Mouse (Mus musculus) liver, embryonic 15.5 days (tissue): ENCODE results near the gene Fam221a. TPM values are rescaled to one million over a fixed set of nuclear protein-coding genes. Genes with fewer than 3 reads are reported as not detected.
"Not testable (repeated sequence)": the region's sequence is repeated elsewhere in the genome, so short reads cannot be mapped to it uniquely, and the experiment has no call there.

ENCODE experiments used
- ATAC-seq: fragments of 200-750 bp; cut with Nextera tagmentation; 2 replicates; pipeline ENCODE4 v1.8.0; 2017; ENCODE audit warnings: moderate number of reproducible peaks, mild to moderate bottlenecking, moderate library complexity; ENCODE audit not compliant: insufficient read depth
- H3K27ac ChIP-seq: fragments of 300-500 bp; sonication (generic); replicated peaks from 2 replicates; pipeline ENCODE4 v1.5.1; 2015; ENCODE audit warnings: mild to moderate bottlenecking, inconsistent platforms
- H3K27me3 ChIP-seq: fragments of 300-500 bp; sonication (generic); 2 replicates; pipeline ENCODE4 v1.6.1; 2015; ENCODE audit warnings: mild to moderate bottlenecking, inconsistent platforms
- H3K36me3 ChIP-seq: fragments of 300-500 bp; sonication (generic); replicated peaks from 2 replicates; pipeline ENCODE4 v1.6.1; 2015; ENCODE audit warnings: moderate library complexity, mild to moderate bottlenecking, inconsistent platforms
- H3K4me1 ChIP-seq: fragments of 300-500 bp; sonication (generic); replicated peaks from 2 replicates; pipeline ENCODE4 v1.6.1; 2015; ENCODE audit warnings: inconsistent platforms
- H3K4me2 ChIP-seq: fragments of 300-500 bp; sonication (generic); 2 replicates; pipeline ENCODE4 v1.6.1; 2015; ENCODE audit warnings: moderate library complexity, mild to moderate bottlenecking, inconsistent platforms
- H3K4me3 ChIP-seq: fragments of 300-500 bp; sonication (generic); replicated peaks from 2 replicates; pipeline ENCODE4 v1.5.1; 2015; ENCODE audit warnings: mild to moderate bottlenecking, inconsistent platforms
- H3K9ac ChIP-seq: fragments of 300-500 bp; sonication (generic); 2 replicates; pipeline ENCODE4 v1.6.1; 2015; ENCODE audit warnings: moderate library complexity, mild to moderate bottlenecking, inconsistent platforms
- H3K9me3 ChIP-seq: fragments of 300-500 bp; sonication (generic); replicated peaks from 2 replicates; pipeline ENCODE4 v1.6.1; 2016; ENCODE audit warnings: inconsistent platforms
- WGBS: fragments of 180-500 bp; shearing (Covaris S2); methylation state at CpG from one replicate; pipeline ENCODE4 v1.1.7; 2015; ENCODE audit warnings: mixed read lengths; ENCODE audit not compliant: insufficient replicate concordance; 5-methylcytosine and 5-hydroxymethylcytosine counted together
- polyA plus RNA-seq: library from polyadenylated mRNA; unstranded; fragments of >200 nt; fragmentation: Nextera tagmentation; extraction: Ambion mirVana; gene quantifications from 2 replicates; pipeline ENCODE4 v1.2.1, GENCODE M21; 2015

Fam221a gene
- polyA plus RNA-seq, 1 experiment from 2014 or later: 2.1 TPM

DNA sequence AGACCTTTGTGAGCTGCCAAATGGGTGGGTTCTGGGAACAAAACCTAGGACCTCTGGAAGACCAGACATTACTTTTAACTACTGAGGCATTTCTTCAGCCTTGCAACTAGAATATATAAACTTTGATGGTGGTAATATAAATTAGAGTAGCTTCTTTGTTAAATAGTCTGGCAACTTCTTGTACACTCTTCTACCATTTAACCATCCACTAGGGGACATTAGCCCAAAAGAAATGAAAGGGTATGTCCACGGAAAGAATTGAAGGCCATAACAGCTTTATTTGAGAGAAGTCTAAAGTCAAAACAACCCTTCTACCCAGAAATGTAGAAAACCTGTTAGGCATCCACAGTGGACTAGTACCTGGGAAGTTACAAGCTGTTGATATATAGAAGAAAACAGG, 26.7 kb downstream of the Fam221a start:
- 51% methylated on average over 1 of the region's 1 CpGs for WGBS
- no peak overlapping the region for H3K9ac ChIP-seq
- no peaks in the 10 kb centered on the region for H3K4me1 ChIP-seq
- no peaks in the 10 kb centered on the region for H3K9me3 ChIP-seq
- no peaks in the 10 kb centered on the region for H3K36me3 ChIP-seq
- ATAC-seq: no peak
- no peak overlapping the region for H3K27ac ChIP-seq
- no peaks in the 10 kb centered on the region for H3K27me3 ChIP-seq
- no peak overlapping the region for H3K4me3 ChIP-seq
- H3K4me2 ChIP-seq: no peak overlapping the region

DNA sequence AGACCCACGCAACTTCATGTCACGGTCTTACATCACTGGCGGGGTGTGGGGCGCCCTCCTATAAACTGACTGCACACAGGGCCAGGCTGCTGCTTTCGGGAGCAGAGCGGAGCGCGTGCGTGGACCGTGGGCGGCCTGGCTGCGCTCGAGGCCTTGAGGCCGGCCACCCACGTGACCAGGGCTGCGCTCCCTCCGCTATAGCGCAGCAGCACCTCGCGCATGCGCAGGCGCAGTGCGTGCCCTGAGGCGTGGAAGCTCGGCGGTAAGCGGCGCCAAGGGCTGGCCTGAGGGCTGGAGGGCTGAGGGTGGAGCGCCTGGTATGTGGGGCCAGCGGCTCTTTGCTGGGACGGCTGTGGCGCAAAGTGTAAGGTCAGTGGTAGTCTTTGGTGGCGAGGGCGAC, 27.8 kb downstream of the Fam221a start, which contains the start of gene Stk31:
TSS of gene Stk31 (plus strand) at position 289 of the 400 bp plus-strand sequence.
- H3K4me3 ChIP-seq: no peak within 1 kb of the TSS
- no peaks in the 10 kb centered on the region for H3K27me3 ChIP-seq
- H3K27ac ChIP-seq: no peak within 1 kb of the TSS
- no peaks in the 10 kb centered on the region for H3K4me1 ChIP-seq
- 82% methylated on average over 34 of the region's 34 CpGs for WGBS
- no peak within 1 kb of the TSS for H3K4me2 ChIP-seq
- H3K36me3 ChIP-seq: no peaks in the 10 kb centered on the region
- ATAC-seq: no peak
- H3K9me3 ChIP-seq: no peaks in the 10 kb centered on the region
- no peak within 1 kb of the TSS for H3K9ac ChIP-seq

DNA sequence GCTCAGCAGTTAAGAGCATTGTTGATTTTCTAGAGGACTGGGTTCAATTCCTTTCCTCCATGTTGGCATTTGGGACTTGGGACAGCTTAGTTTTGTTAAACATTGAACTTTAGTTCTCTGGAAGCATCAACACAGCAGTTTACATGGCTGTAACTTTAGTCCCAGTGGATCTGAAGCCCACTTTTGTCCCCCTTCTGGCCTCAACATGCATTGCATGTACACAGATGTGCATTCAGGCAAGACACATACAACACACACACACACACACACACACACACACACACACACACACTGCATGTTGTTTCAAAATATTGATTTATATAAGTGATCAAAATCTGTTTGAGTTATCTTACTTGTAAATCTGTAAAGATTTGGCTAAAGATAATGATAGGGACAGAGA, 29.9 kb downstream of the Fam221a start:
- H3K27ac ChIP-seq: no peak overlapping the region
- H3K4me3 ChIP-seq: no peak overlapping the region
- no peaks in the 10 kb centered on the region for H3K36me3 ChIP-seq
- H3K9me3 ChIP-seq: no peaks in the 10 kb centered on the region
- no peak overlapping the region for H3K9ac ChIP-seq
- no peak for ATAC-seq
- H3K4me2 ChIP-seq: no peak overlapping the region
- no peaks in the 10 kb centered on the region for H3K27me3 ChIP-seq
- H3K4me1 ChIP-seq: no peaks in the 10 kb centered on the region

DNA sequence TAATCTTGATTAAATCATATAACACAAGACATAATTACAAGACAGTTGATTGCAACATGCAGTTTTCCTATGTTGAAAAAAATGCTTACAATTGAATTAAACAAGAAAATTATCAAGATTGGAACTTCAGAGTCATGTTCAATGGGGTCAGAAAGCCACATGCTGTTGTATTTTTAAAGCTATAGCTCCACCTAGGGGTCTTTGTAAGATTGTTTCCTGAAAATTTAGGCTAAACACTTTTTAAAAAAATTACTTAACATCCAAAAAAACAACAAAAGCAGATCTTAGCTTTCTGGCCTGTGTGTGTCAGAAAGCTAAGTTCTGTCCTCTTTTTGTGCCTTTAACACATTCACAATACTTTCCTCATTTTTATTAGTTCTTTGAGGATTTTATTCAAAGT, 30.8 kb downstream of the Fam221a start:
- Histone ChIP-seq H3K9me3 (no peaks in the 10 kb centered on the region), H3K27ac (no peak overlapping the region), H3K36me3 (no peaks in the 10 kb centered on the region), H3K27me3 (no peaks in the 10 kb centered on the region), H3K4me2 (no peak overlapping the region), H3K4me3 (no peak overlapping the region), H3K4me1 (no peaks in the 10 kb centered on the region), H3K9ac (no peak overlapping the region)
- ATAC-seq: no peak

DNA sequence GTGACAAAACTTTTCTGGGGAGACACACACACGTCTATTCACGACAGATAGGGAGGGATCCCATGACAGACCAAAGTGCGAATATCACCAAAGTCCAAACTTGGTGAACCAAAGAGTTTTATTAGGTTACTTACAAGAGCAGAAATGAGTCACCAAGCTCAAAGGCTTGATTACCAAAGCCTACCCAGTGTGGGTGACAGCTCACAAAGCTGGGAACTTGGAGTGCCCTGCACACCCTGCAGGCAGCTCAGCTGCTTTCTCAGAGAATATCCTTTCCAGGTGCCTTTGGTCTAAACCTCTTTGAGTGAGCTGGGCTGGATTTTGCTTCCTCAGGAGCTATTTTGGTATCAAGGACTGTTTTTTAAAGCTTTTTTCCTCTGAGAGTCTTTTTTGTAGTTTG, 43.3 kb downstream of the Fam221a start:
- no peaks in the 10 kb centered on the region for H3K4me1 ChIP-seq
- no peak overlapping the region for H3K27ac ChIP-seq
- no peak overlapping the region for H3K9ac ChIP-seq
- H3K27me3 ChIP-seq: no peaks in the 10 kb centered on the region
- H3K9me3 ChIP-seq: no peaks in the 10 kb centered on the region
- ATAC-seq: no peak
- H3K36me3 ChIP-seq: no peaks in the 10 kb centered on the region
- H3K4me3 ChIP-seq: no peak overlapping the region
- WGBS: 72% methylated on average over 3 of the region's 3 CpGs
- H3K4me2 ChIP-seq: no peak overlapping the region

DNA sequence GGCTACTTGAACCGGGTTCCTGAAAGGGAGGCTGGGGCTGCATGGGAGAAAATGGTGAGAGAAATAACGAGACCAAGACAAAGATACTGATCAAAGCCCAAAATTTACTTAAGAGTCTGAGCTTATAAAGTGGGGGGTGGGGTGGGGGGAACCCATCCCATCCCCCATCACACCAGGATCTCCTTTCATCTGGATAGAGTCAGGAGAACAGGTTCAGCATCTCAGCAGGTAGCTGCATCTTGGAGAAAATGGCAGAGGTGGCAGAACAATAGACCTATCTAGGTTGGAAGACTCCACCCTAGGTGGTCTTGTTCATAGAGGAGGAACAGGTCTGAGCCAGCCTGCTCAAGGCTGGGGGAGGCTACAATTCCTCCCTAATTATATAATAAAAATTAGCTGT, 45.4 kb downstream of the Fam221a start:
- H3K4me3 ChIP-seq, H3K27ac ChIP-seq, H3K9me3 ChIP-seq, ATAC-seq, H3K9ac ChIP-seq, H3K4me2 ChIP-seq, H3K27me3 ChIP-seq, H3K36me3 ChIP-seq, H3K4me1 ChIP-seq: not testable (repeated sequence)
- WGBS: 41% methylated on average over 2 of the region's 2 CpGs

DNA sequence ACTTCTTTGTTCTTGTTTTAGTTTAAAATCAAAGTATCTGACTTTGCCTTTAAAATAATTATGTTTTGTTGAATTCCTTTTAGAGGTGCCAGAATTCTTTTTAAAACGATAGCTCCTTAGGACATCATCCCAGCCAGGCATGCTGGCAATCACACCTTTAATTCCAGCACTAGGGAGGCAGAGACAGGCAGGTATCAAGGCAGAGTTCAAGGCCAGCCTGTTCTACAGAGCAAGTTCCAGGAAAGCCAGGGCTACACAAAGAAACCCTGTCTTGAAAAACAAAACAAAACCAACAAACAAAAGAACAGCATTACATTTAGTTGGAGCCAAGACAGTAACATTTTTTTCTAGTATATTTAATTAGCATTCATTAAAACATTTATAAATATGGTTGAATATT, 48.4 kb downstream of the Fam221a start:
- H3K27ac ChIP-seq: no peak overlapping the region
- no peak overlapping the region for H3K4me3 ChIP-seq
- ATAC-seq: no peak
- no peaks in the 10 kb centered on the region for H3K36me3 ChIP-seq
- no peak overlapping the region for H3K4me2 ChIP-seq
- 47% methylated on average over 1 of the region's 1 CpGs for WGBS
- no peak overlapping the region for H3K9ac ChIP-seq
- no peaks in the 10 kb centered on the region for H3K27me3 ChIP-seq
- H3K4me1 ChIP-seq: no peaks in the 10 kb centered on the region
- no peaks in the 10 kb centered on the region for H3K9me3 ChIP-seq

DNA sequence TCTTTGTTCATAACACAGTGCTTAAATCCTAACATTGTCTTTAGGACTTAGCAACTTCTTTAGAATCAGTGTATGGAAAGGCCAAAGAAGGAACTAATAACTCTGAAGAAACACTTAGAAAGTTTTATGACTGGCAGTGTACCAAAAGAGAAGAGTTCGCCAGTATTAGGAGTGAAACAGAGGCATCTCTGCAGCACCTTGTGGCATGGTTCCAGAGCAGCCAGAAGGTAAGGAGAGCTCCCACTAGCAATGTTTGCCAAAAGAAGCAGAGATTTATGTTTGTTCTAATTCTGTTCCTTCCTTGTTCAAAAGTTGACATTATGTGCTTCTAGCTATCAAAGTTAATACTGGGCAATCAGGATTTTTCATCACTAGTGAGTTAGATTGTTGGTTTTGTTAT, 69.8 kb downstream of the Fam221a start:
- 40% methylated on average over 1 of the region's 1 CpGs for WGBS

More for the DNA sequence above, 69.8 kb downstream of the Fam221a start:
- no peak overlapping the region for H3K9ac ChIP-seq
- H3K4me2 ChIP-seq: no peak overlapping the region
- H3K9me3 ChIP-seq: no peaks in the 10 kb centered on the region
- H3K4me1 ChIP-seq: no peaks in the 10 kb centered on the region
- H3K36me3 ChIP-seq: no peaks in the 10 kb centered on the region
- H3K4me3 ChIP-seq: no peak overlapping the region
- no peak overlapping the region for H3K27ac ChIP-seq
- ATAC-seq: no peak
- no peaks in the 10 kb centered on the region for H3K27me3 ChIP-seq

Other genes starting within 250 kb of the Fam221a start
- 16.3 and 18.5 TPM in 2 replicates for gene Igf2bp3, start 152.8 kb upstream of the Fam221a start, polyA plus RNA-seq
- gene Tra2a, start 103.7 kb upstream of the Fam221a start, polyA plus RNA-seq: 41.2 and 42.3 TPM in 2 replicates
- 2.4 and 2.5 TPM in 2 replicates for gene Ccdc126, start 48.5 kb upstream of the Fam221a start, polyA plus RNA-seq
- 0.06 TPM in 1 of 2 replicates, not detected in the other for gene Stk31, start 27.9 kb downstream of the Fam221a start, polyA plus RNA-seq